Mouse (Mus musculus) adrenal gland, postnatal 36 days (tissue): ENCODE data around the gene Atp6v1g1. TPM values are rescaled to one million over a fixed set of nuclear protein-coding genes. Genes with fewer than 3 reads are reported as not detected.

Source experiments
- DNase-seq, 2 experiments: peaks; one replicate each; pipeline ENCODE4 v3.0.0; 2021; ENCODE audit warnings: mixed read lengths in 1 of 2
- total RNA-seq, 2 experiments: library from RNA; stranded (reverse); gene quantifications; 2 replicates each; pipeline ENCODE4 v1.2.3; 2021

The Atp6v1g1 gene
- total RNA-seq, 2 experiments from 2014 or later: 186 to 187 TPM

DNA sequence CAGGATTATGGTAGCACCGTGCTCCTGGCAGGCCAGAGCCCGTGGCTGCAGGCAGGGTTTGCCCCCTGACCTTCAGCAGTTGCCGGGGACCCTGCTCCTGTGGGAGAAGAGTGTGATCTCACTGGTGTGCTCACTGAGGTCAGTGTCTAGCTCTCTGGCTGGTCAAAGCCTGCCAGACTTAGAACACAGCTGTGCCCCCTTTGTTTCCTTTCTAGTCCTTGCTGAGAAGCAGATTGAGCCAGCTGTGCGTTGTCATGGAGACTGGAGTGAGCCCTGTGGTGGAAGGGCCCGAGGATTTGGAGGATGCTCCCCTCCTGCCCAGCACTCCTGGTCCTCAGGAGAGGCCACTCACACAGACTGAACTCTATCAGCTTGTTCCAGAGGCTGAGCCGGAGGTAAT lies 35.5 kb downstream of the Atp6v1g1 start:
- DNase-seq: no peak

DNA sequence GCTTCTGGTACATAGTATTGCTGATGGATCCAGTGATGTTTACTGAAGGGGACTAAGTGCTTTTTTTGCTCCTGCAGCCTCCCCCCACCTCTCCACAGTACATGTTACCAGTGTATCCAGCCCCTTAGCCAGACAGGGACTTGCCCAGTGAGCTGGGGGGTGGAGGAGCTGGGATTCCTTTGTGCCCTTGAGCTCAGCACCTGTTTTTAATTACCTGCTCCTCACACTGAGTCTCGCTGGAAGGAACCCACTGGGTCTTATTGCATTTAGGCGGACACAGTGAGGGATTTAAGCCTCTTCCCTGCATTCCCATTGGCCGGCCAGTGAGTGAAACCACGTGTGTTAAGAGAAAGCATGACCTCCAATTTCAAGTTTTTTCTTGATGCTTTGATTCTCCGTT lies 38.0 kb downstream of the Atp6v1g1 start:
- DNase-seq: no peak

DNA sequence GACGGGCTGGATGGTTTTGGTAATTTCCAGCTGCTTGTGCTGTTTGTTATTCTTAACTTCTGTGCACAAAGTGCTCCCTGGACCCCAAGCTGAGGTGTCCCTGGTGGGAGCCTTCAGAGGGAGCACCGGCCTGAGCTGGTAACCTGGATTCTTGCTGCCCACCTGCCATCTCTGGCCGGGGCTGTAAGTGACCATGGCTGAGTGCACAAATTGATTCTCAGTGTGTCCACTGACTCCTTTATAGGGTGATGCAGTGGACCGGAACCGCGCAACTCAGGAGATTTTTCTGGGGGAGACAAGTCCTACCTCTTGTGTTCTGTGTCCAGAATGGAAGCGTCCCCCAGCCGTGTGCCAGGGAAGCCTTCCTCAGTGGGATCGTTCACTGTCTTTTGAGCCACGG lies 40.6 kb downstream of the Atp6v1g1 start:
- no peak for DNase-seq

DNA sequence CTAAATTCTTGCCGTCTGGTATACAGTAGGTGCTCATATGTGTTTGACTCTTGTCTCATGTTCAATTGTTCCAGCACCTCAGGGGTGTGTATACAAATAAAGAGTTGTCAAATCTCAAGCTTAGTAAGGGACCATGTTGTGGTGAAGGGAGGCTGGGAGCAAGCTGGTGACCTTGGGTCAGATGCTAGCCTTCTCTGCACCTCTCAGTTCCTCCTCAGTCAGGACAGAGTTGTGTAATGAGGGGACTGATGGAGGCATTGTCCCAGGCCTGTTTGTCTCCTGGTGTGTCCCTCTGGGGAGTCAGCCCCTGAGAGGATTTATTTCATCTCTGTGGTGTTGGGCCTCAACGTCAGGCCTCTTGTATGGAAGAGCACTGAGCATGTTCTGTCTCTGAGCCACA lies 41.7 kb downstream of the Atp6v1g1 start:
- DNase-seq: no peak

DNA sequence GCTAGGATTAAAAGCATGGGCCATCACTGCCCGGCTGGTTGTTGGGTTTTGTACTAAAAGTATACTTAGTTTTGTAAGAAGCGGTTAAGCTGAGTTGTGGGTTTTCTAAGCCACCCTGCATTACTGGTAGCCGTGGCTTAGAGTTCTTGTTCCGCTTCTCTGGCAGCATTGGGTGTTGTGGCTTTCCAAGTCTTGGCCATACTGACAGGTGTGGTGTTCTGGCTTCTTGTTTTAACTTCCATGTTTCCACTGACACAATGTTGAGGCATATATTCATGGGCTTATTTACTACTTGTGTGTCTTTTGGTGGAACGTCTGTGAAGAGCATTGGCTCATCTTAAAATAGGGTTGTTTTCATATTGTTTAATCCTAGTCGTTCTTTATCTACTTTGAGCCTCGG lies 45.4 kb downstream of the Atp6v1g1 start:
- no peak for DNase-seq

DNA sequence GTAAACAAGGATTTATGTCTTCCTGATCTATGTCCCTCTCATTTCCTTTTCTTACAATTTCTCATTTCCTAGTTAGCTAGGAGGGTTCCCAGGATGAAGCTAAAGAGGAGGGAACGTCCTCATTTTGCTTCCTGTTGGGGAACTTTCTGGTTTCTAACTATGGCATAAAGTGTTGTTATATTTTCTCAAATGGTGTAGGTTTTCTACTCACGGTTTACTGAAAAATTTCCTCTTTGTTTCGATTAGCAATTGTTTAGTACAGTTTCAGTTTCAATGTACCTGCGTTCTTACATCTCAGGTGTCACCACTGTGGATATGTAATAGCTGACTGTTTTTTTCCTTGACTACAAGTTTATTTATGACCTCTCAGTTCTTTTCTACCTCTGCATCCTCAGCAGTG lies 46.0 kb downstream of the Atp6v1g1 start:
- DNase-seq: no peak

DNA sequence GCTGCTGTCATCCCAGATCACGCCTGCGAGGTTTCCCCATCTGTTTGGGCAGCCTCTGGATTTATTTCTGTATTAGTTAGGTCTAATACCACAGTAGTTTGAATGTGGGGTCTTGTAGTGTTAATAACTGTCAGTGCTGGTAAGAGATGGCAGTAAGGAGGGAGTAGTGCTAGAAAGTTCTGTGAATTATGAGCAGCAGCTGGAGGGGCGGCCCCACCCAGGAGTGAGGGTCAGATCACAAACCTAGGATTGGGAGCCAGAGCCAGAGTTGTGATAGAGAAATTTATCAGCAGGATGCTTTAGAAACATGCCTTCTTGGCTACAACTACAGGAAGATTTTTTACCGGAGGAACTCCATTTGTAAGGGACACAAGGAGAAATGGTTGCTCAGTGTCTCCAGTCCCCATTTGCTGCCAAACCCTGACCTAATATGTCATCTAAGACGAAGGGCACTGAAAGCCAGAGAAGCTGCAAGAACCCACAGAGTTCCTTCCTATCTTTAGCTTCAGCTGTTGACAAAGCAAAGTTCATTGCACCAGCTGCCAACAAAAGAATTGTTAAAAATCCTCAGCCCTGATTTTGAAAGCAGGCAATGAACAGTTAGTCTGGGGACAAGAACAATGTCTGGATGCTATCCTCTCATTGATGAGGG lies 50.0 kb downstream of the Atp6v1g1 start:
- DNase-seq: no peak

DNA sequence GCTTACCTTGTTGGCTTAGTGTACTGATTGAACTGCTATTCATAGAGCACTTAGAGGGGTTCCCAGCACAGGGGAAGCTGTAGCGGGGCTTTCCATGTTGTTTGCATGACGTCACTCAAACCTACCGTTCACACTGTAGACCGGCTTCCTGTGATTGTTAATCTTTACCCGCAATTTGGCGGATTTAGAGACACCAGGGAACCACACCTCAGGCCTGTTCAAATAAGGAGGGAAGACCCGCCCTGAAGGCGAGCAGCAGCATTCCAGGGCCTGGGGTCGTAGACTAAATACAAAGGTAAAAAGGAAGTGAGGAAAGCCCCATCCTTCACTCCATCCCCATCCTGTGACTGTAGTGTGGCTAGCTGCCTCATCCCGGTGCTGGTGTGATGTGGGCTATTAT lies 50.7 kb downstream of the Atp6v1g1 start:
- no peak for DNase-seq

DNA sequence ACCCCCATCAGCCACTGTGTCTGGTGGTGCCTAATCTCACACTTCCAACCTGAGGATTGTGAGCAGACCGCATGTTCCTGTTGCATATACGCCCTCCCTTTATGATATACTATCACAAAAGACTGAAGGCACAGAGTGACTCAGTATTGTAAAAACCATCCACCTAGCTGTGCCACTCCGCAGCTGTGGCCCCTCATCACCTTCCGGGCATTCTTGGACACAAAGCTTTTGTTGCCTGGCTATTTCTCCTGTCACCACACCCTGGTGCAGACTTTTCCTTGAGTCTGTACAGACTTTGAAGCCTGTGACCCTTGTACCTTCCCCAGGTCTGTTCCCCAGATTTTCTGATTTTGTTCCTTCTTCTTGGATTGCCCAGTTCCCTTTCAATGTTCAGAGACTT lies 51.4 kb downstream of the Atp6v1g1 start:
- DNase-seq: no peak

Other genes starting within 250 kb of the Atp6v1g1 start
- gene Orm1, start 200.2 kb upstream of the Atp6v1g1 start, total RNA-seq: 10 to 100 TPM; 38.6 to 61.1 TPM
- gene Orm3, start 188.6 kb upstream of the Atp6v1g1 start, total RNA-seq: 10 to 100 TPM in 1 of 2 experiments, 1 to 10 TPM in 1; 5.4 to 10.7 TPM
- 1 to 10 TPM; 3.9 to 7.8 TPM for gene Orm2, start 182.3 kb upstream of the Atp6v1g1 start, total RNA-seq
- gene Akna, start 141.4 kb upstream of the Atp6v1g1 start, total RNA-seq: 1 to 10 TPM; 2.6 to 4.3 TPM
- gene Whrn, start 48.8 kb upstream of the Atp6v1g1 start, total RNA-seq: 10 to 100 TPM; 33.5 to 59.9 TPM
- 10 to 100 TPM in 1 of 2 experiments, 1 to 10 TPM in 1; 8.2 to 17.6 TPM for gene Tmem268, start 14.0 kb downstream of the Atp6v1g1 start, total RNA-seq
- gene Gm11213, start 60.5 kb downstream of the Atp6v1g1 start, total RNA-seq: not detected
- gene Tex48, start 77.7 kb downstream of the Atp6v1g1 start, total RNA-seq: not detected
- not detected for gene Gm11214, start 118.6 kb downstream of the Atp6v1g1 start, total RNA-seq
- gene Tnfsf15, start 200.3 kb downstream of the Atp6v1g1 start, total RNA-seq: under 1 TPM; 0.23 to 0.53 TPM